Mouse (Mus musculus): ENCODE data around the gene Dock10.

DNA sequence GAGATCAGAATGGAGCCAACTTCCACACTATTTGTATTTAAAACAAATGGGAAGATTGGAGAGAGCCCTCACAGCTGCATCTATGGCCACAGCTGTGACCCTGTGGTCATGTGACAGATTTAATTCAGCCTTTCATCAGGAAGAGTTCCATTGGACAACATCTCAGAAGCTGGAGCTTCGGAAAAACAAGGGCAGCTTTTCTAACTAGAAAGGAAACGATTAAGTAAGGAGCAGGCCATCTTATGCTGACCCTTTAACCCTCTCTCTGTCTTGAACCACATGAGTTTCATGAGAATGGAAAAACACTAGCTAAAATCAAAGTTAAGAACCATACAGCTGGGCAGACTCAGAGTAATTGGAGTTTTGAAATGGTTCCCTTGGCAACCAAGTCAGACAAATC, 101.9 kb downstream of the Dock10 start:
- TF ChIP-seq CTCF (IDR thresholded peaks at IDR 0.05; ENCODE audit: low read depth) (no peak), EP300 (optimal IDR thresholded peaks at IDR 0.05) (no peak)

Measured in stomach, postnatal 0 days (tissue).